Mouse (Mus musculus) left cerebral cortex, postnatal 36 days (tissue): ENCODE measurements around the gene Klra9. TPM values are rescaled to one million over a fixed set of nuclear protein-coding genes. Genes with fewer than 3 reads are reported as not detected.
"Not testable (repeated sequence)": the region's sequence is repeated elsewhere in the genome, so short reads cannot be mapped to it uniquely, and the experiment has no call there.

Experiments used
- DNase-seq, 2 experiments: peaks; one replicate each; pipeline ENCODE4 v3.0.0; 2021 to 2022; ENCODE audit warnings: low spot score in 2 of 2, mixed read lengths in 1 of 2
- intact Hi-C: fragments of 180-260 bp; cut with DNase I; formaldehyde crosslinking; loops from one replicate; pipeline ENCODE4 v1.15.1; 2025
- total RNA-seq, 2 experiments: library from RNA; stranded (reverse); gene quantifications; 2 replicates each; pipeline ENCODE4 v1.2.3; 2021

The Klra9 gene
- not detected for total RNA-seq

- intact Hi-C loops, DNase-seq: not testable (repeated sequence)
These were observed at the start of gene Klra9 for GRCm38 (mm10) chr6:130193012-130193411. TSS of gene Klra9 (minus strand) at chr6:130193112.

GRCm38 (mm10) chr6:130237536-130237935 lies 44.6 kb upstream of the Klra9 start:
- DNase-seq: no peak
- intact Hi-C loops: no loop called here

DNA sequence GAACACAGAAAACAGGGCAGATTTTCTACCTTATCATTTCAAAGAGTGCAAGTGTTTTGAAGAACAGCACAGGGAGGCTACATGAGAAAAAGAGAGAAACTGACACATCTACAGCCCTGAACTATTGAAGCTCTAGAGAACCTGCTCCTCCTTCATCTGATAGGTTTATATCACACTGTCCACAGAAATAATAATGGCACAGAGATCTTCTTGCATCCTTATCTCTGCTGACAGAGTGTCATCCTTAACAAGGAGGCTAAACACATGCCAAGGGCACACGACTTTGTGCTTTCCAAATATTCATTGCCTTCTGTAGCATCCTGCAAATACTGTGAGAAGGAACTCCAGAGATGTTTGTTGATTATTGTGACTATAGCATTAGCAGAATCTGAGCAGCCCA lies 43.7 kb upstream of the Klra9 start:
- no peak for DNase-seq
- intact Hi-C loops: no loop called here

- intact Hi-C loops: no loop called here
- no peak for DNase-seq
These were observed 40.3 kb upstream of the Klra9 start, which contains the start of gene Klra7 for GRCm38 (mm10) chr6:130233222-130233621. TSS of gene Klra7 (minus strand) at chr6:130233322.

DNA sequence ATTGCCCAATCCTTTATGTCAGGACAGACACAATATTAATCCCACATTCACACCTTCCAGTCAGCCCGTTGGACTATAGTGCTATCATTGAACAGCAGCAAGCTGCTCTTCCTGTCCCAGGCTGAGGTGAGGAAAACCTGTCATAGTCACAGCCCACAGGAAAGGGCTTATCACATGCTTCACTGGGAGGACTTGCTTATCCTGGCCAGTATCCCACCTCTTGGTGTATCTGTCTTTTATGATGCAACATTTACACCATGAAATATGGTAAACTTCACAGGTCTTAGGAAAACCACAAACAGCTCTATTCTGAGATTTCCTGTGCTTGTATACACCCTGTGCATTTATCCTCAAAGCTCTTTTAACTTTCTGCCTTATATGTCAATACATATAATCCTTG lies 4.5 kb upstream of the Klra9 start:
- intact Hi-C loops, DNase-seq: not testable (repeated sequence)

DNA sequence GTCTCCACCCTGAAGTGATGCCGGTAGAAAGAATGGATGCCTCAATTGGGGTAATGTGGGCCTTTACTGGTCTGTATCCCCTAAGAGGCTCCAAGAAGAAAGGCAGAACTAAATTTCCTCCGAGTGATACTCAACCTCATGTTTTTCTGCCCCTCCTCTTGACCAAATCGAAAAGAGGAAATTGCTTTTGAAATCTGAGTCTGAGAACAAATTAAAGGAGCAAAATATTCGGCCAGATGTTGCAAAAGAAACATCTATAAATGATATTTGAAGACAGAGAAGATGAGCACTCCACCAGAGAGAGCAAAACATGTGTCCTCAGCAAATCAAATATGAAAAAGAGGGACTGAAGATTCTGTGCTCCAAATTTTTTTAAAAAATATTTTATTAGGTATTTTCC lies 63.1 kb downstream of the Klra9 start, which contains the start of gene Klra8:
Gene Klra8, minus strand, starts transcription at position 101 of the 400 bp plus-strand sequence.
- DNase-seq, intact Hi-C loops: not testable (repeated sequence)

Other genes with a start within 250 kb of the Klra9 start
- not detected for gene Klra6, start 166.2 kb downstream of the Klra9 start, total RNA-seq
- gene Klra4, start 125.8 kb downstream of the Klra9 start, total RNA-seq: not detected
- not detected for gene Klra8, start 63.2 kb downstream of the Klra9 start, total RNA-seq
- gene Klra7, start 40.2 kb upstream of the Klra9 start, total RNA-seq: not detected
- gene Klra10, start 88.8 kb upstream of the Klra9 start, total RNA-seq: not detected
- gene Klra3, start 144.5 kb upstream of the Klra9 start, total RNA-seq: not detected
- gene Klra1, start 193.8 kb upstream of the Klra9 start, total RNA-seq: not detected